Mouse (Mus musculus): ENCODE data around the gene Dab2ip. TPM values are rescaled to one million over a fixed set of nuclear protein-coding genes. Genes with fewer than 3 reads are reported as not detected.

Dab2ip gene
- polyA plus RNA-seq, 1 experiment from 2014 or later: 52.3 TPM

DNA sequence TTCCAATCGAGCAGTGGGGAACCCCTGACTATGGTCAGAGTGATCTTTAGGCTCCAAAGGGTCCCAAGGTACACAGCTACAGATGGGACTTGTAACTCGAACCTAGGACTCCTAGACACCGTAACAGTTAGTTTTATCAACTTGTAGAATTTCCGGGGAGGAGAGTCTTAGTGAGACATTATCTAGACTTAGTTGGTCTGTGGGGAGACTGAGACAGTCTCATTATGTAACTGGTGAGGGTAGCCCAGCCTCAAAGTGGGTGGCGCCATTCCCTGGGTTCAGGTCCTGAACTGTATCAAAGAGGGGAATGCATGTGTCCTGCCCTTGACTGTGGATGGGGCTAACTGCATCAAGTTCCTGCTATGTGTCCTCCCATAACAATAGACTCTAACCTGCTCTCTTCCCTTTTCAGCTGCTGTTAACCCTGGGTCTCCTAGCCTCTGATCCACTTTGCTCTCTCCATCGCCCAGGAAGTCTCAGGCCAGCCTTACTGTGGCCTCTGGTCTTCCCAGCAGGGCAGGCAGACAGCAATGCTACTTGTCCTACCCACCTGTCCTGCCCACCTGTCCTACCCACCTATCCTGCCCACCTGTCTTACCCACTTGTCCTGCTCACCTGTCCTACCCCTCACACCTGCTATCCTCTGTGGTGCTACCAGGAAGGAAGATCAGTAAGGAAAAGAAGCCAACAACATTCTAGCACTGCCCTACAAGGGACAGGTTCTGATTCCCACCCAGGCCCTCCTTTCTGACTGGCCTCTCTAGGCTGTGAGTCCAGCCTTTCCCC is 7.2 kb downstream of the Dab2ip start:
- WGBS: 89% methylated on average over 6 of the region's 6 CpGs
- H3K9me3 ChIP-seq: no peaks in the 10 kb centered on the region

DNA sequence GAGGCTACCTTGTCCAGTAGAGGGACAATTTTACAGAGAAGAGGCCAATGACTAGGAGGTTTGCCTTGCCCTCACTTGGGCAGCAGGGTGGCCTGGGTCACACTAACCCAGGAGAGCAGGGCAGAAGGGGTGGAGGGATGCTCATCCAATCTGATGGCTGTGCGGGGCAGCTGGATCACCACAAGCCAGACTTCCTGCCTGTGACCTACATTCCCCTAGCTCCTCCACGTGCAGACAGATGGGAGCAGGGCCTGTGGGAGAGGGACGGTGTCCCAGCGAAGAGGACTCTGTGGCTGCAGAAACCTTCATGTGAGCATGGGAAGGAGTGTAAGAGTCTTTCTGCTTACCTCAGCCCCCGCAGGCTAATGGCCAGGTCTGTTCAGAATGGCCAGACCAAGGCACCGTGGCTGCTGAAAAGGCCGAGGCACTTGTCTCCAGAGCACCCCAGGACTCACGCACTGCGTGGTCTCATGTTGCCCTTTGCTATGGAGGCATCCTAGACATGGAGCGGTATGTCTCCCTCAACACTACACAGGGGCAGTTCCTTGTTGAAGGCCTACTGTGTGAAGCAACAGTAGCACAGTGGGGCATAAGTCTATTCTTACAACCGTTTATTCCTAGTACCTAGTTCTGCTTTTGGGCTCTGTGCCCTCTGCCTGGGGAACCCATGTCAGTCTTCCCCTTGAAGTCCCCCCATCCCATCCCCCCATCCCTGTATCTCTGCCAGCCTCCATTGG is 9.1 kb downstream of the Dab2ip start:
- H3K4me1 ChIP-seq: no peaks in the 10 kb centered on the region
- H3K4me3 ChIP-seq: no peak overlapping the region
- no peak overlapping the region for H3K4me2 ChIP-seq (replicated peaks)
- H3K36me3 ChIP-seq: no peaks in the 10 kb centered on the region
- no peak for ATAC-seq (ENCODE audit: low FRiP score, low read depth)
- H3K27ac ChIP-seq: no peak overlapping the region
- no peaks in the 10 kb centered on the region for H3K9me3 ChIP-seq
- WGBS: 82% methylated on average over 11 of the region's 11 CpGs
- H3K9ac ChIP-seq: no peak overlapping the region
- no peaks in the 10 kb centered on the region for H3K27me3 ChIP-seq

More for the DNA sequence above, 7.2 kb downstream of the Dab2ip start:
- no peak overlapping the region for H3K27ac ChIP-seq
- no peak overlapping the region for H3K4me2 ChIP-seq (replicated peaks)
- no peak overlapping the region for H3K9ac ChIP-seq
- no peaks in the 10 kb centered on the region for H3K36me3 ChIP-seq
- ATAC-seq (ENCODE audit: low FRiP score, low read depth): no peak
- H3K4me1 ChIP-seq: peaks cover 5% of the 10 kb centered on the region
- no peaks in the 10 kb centered on the region for H3K27me3 ChIP-seq
- no peak overlapping the region for H3K4me3 ChIP-seq

DNA sequence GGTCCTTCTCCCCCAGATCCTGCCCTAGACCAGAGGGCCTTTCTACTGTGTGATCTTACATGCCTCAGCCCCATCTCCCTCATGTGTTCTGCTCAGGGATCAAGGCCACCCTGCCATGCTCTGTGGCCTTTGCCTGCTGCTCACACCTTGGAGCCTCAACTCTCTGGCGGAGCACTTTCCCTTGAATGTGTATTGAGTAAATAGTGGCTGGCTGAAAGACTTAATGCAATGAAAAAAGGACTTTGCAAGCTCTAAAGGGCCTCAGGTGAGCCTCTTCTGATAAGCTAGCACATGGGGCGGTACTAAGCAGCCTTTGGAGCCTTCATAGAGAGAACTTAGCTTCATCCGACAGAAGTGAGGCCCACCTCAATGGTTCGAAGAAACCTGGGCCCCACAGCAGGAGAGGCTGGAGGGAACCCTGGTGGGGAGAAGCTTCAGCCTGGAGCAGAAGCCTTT is 9.7 kb downstream of the Dab2ip start:
- ATAC-seq (ENCODE audit: low FRiP score, low read depth): no peak
- no peak overlapping the region for H3K4me2 ChIP-seq (replicated peaks)
- H3K27ac ChIP-seq: no peak overlapping the region
- H3K27me3 ChIP-seq: no peaks in the 10 kb centered on the region
- no peaks in the 10 kb centered on the region for H3K4me1 ChIP-seq
- H3K9ac ChIP-seq: no peak overlapping the region
- 90% methylated on average over 4 of the region's 4 CpGs for WGBS
- H3K9me3 ChIP-seq: no peaks in the 10 kb centered on the region
- H3K4me3 ChIP-seq: no peak overlapping the region
- no peaks in the 10 kb centered on the region for H3K36me3 ChIP-seq

GRCm38 (mm10) chr2:35570743-35571142 is 12.7 kb downstream of the Dab2ip start:
- Histone ChIP-seq H3K9ac (no peak overlapping the region), H3K4me3 (no peak overlapping the region), H3K9me3 (no peaks in the 10 kb centered on the region), H3K4me1 (no peaks in the 10 kb centered on the region), H3K36me3 (no peaks in the 10 kb centered on the region), H3K27ac (no peak overlapping the region), H3K4me2 (replicated peaks) (no peak overlapping the region), H3K27me3 (no peaks in the 10 kb centered on the region)
- 83% methylated on average over 4 of the region's 4 CpGs for WGBS
- ATAC-seq (ENCODE audit: low FRiP score, low read depth): no peak

DNA sequence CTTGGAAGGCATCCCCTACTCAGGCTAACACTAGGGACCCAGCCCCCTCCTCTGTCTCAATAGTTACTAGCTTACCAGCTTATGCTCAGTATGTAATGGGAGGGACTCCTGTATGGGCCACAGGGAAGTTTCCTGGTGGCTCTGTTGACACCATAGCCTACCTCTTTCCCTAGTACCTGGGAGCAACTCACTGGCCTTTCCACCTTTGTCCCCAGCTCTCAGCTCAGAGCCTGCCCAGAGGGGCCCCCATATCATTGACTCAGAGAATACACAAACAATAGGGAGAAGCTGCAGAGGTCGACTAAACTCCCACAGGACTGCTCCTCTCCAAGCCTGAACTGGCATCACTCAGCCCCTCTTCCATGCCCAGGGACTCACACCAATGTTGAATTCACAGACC is 16.6 kb downstream of the Dab2ip start:
- H3K4me3 ChIP-seq: no peak overlapping the region
- peaks cover 6% of the 10 kb centered on the region for H3K27me3 ChIP-seq
- no peak for ATAC-seq (ENCODE audit: low FRiP score, low read depth)
- H3K36me3 ChIP-seq: no peaks in the 10 kb centered on the region
- no peak overlapping the region for H3K27ac ChIP-seq
- no peak overlapping the region for H3K9ac ChIP-seq
- WGBS: 58% methylated on average over 1 of the region's 1 CpGs
- H3K4me1 ChIP-seq: no peaks in the 10 kb centered on the region
- H3K4me2 ChIP-seq (replicated peaks): no peak overlapping the region
- H3K9me3 ChIP-seq: no peaks in the 10 kb centered on the region

DNA sequence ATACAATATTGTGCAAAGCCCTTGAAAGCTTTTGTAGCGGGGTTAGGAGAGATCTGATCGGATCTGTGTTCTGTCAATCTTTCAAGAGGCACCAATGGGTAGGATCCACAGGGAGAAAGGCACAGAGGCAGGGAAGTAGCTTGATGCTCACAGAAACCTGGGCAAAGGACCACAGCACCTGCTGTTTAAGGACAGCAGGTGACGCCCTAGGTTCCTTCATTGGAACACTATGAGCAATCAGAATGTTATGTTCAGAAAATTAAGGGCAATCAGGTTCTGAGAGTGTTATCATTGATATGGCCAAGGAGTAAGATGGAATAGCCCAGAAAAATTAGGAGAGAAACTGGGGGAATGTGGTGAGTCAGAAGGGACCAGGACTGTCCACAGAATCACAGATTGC is 18.6 kb downstream of the Dab2ip start:
- H3K9me3 ChIP-seq: no peaks in the 10 kb centered on the region
- H3K9ac ChIP-seq: no peak overlapping the region
- H3K27ac ChIP-seq: no peak overlapping the region
- H3K27me3 ChIP-seq: peaks cover 25% of the 10 kb centered on the region
- ATAC-seq (ENCODE audit: low FRiP score, low read depth): no peak
- no peak overlapping the region for H3K4me2 ChIP-seq (replicated peaks)
- no peaks in the 10 kb centered on the region for H3K36me3 ChIP-seq
- H3K4me1 ChIP-seq: peaks cover 9% of the 10 kb centered on the region; the same call in 1 of the 2 replicates
- H3K4me3 ChIP-seq: no peak overlapping the region
- 91% methylated on average over 3 of the region's 3 CpGs for WGBS

DNA sequence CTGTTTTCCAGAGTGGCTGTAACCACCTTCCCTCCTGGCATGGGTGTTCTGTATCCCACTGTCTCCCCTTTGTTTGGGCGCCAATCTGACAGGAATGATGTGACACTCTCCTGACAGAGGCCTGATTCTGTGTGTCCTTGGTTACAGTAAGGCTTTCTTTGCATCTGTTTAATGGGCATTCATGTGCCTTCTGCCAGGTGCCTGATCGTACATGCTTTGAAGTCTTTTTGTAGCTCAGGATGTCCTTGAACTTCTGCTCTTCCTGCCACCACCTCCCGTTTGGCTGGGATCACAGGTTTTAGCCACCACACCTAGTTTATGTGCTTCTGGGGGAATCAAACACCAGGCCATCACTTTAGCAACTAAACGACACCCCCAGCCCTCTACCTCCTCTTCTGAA is 22.0 kb downstream of the Dab2ip start:
- Histone ChIP-seq H3K9ac (no peak overlapping the region), H3K36me3 (no peaks in the 10 kb centered on the region), H3K4me1 (peaks cover 35% of the 10 kb centered on the region), H3K27me3 (peaks cover 56% of the 10 kb centered on the region), H3K4me2 (replicated peaks) (no peak overlapping the region), H3K4me3 (no peak overlapping the region), H3K27ac (no peak overlapping the region), H3K9me3 (no peaks in the 10 kb centered on the region)
- WGBS: 53% methylated on average over 4 of the region's 4 CpGs
- ATAC-seq (ENCODE audit: low FRiP score, low read depth): no peak

- peaks cover 61% of the 10 kb centered on the region for H3K27me3 ChIP-seq
- ATAC-seq (ENCODE audit: low FRiP score, low read depth): peak; percentile 52; the same call in 1 of the 2 replicates
- H3K27ac ChIP-seq: peak overlapping the region; percentile 69; the same call in 1 of the 2 replicates
- under 1% methylated on average over 76 of the region's 76 CpGs for WGBS
- peak overlapping the region; percentile 98 for H3K4me2 ChIP-seq (replicated peaks)
- H3K9me3 ChIP-seq: no peaks in the 10 kb centered on the region
- H3K4me1 ChIP-seq: peaks cover 35% of the 10 kb centered on the region
- H3K36me3 ChIP-seq: no peaks in the 10 kb centered on the region
- H3K9ac ChIP-seq: peak overlapping the region; percentile 78
- peak overlapping the region; percentile 57 for H3K4me3 ChIP-seq
Observed at GRCm38 (mm10) chr2:35581501-35582340, 23.7 kb downstream of the Dab2ip start.

DNA sequence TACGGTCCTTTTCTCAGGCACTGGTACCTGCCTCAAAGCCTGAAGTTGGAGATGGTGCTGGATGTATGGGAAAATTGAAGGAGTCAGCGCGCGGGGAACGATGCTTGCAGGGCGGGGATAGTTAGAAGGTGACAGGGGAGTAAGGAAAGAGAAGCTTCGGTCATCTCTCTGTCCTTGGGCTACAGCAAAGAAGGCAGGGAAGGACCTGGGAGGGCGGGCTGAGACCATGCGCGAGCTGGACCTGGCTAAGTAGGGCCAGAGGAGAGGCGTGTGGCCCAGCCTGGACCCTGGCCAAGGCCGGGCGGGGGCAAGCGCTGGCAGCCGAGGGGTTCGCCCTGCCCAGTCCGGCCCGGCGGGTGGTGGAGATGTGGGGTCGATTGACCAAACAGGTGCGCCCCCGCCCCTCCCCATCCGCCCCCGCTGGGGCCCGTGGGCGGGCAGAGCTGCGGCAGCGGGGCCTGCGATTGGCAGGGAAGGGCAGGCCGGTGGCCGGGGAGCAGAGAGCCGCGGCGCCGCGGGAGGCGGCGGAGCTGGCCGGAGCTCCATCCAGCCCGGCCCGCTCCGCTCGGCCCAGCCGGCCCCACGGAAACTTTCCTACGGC is 24.4 kb downstream of the Dab2ip start:
- WGBS: 0% methylated on average over 45 of the region's 46 CpGs
- ATAC-seq (ENCODE audit: low FRiP score, low read depth): peak; percentile 50
- Histone ChIP-seq H3K9ac (peak overlapping the region; percentile 78), H3K27ac (0 out of 2 replicates have a peak overlapping the region, but pooled peaks have one; percentile 69), H3K4me3 (peak overlapping the region; percentile 57), H3K27me3 (peaks cover 61% of the 10 kb centered on the region), H3K4me2 (replicated peaks) (peak overlapping the region; percentile 98), H3K36me3 (no peaks in the 10 kb centered on the region), H3K4me1 (peaks cover 35% of the 10 kb centered on the region), H3K9me3 (no peaks in the 10 kb centered on the region)

DNA sequence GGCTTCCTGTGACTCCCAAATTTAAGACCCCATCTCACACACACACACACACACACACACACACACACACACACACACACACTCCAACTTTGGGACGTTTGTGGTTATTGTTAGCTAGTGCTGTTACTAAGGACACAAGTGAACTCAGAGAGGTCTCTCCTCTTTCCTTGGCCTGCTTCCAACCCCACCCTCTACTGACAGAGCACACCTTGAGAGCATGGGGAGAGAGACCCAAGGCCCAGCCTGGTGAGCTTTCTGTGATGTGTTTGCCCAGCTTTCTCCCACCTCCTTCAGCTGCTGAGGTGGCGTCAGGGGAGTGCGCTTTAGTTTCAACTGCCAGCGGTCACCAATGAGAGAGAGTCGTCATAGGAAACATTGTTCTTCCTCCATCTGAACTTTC is 25.3 kb downstream of the Dab2ip start:
- H3K4me1 ChIP-seq: peaks cover 45% of the 10 kb centered on the region
- peak overlapping the region; percentile 57; the same call in 1 of the 2 replicates for H3K4me3 ChIP-seq
- H3K27ac ChIP-seq: no peak overlapping the region
- no peak for ATAC-seq (ENCODE audit: low FRiP score, low read depth)
- peak overlapping the region; percentile 98 for H3K4me2 ChIP-seq (replicated peaks)
- no peak overlapping the region for H3K9ac ChIP-seq
- no peaks in the 10 kb centered on the region for H3K36me3 ChIP-seq
- H3K9me3 ChIP-seq: no peaks in the 10 kb centered on the region
- peaks cover 61% of the 10 kb centered on the region for H3K27me3 ChIP-seq
- 50% methylated on average over 5 of the region's 5 CpGs for WGBS

DNA sequence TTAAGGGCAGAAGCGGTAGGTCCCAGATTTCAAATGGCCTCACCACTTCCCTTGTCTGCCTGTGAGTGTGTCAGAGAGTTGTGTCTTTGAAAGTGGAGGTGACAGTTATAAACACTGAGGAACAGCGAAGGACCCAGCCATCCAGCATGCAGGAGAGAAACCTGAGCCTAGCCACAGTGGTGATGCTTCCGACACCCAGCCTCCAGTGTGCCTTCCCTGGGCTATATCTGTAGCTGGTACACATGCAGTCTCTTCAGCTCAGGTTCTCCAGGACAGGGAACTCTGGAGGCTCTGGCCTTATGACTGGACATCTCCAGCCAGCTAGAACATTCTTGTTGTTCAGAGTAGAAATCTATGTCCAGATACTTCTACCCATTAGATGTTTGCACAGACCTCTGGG is 25.9 kb downstream of the Dab2ip start:
- WGBS: 87% methylated on average over 3 of the region's 3 CpGs
- Histone ChIP-seq H3K9me3 (no peaks in the 10 kb centered on the region), H3K27ac (no peak overlapping the region), H3K4me3 (no peak overlapping the region), H3K4me1 (peaks cover 50% of the 10 kb centered on the region), H3K4me2 (replicated peaks) (no peak overlapping the region; the same call in 1 of the 2 replicates), H3K27me3 (peaks cover 62% of the 10 kb centered on the region), H3K36me3 (no peaks in the 10 kb centered on the region), H3K9ac (no peak overlapping the region)
- ATAC-seq (ENCODE audit: low FRiP score, low read depth): no peak
